Mouse (Mus musculus) forebrain, embryonic 10.5 days (tissue): Measurements from ENCODE around the gene Ttc27. TPM values are rescaled to one million over a fixed set of nuclear protein-coding genes. Genes with fewer than 3 reads are reported as not detected.

ENCODE experiments used
- DNase-seq: peaks from one replicate; pipeline ENCODE4 v3.0.0-alpha.2; 2017; ENCODE audit warnings: low spot score; ENCODE audit errors: extremely low spot score
- H3K27ac ChIP-seq: fragments of 300-500 bp; sonication (generic); 2 replicates; pipeline ENCODE4 v1.5.1; 2016; ENCODE audit warnings: mild to moderate bottlenecking
- H3K27me3 ChIP-seq: fragments of 300-500 bp; sonication (generic); 2 replicates; pipeline ENCODE4 v1.6.1; 2016; ENCODE audit warnings: mild to moderate bottlenecking; ENCODE audit not compliant: poor library complexity, severe bottlenecking
- H3K36me3 ChIP-seq: fragments of 300-500 bp; sonication (generic); replicated peaks from 2 replicates; pipeline ENCODE4 v1.6.1; 2016; ENCODE audit warnings: mild to moderate bottlenecking, moderate library complexity
- H3K4me1 ChIP-seq: fragments of 300-500 bp; sonication (generic); 2 replicates; pipeline ENCODE4 v1.6.1; 2016
- H3K4me3 ChIP-seq: fragments of 300-500 bp; sonication (generic); 2 replicates; pipeline ENCODE4 v1.5.1; 2016; ENCODE audit warnings: mild to moderate bottlenecking, moderate library complexity
- H3K9me3 ChIP-seq: fragments of 300-500 bp; sonication (generic); 2 replicates; pipeline ENCODE4 v1.6.1; 2016; ENCODE audit warnings: mild to moderate bottlenecking, moderate library complexity
- WGBS: fragments of 180-500 bp; shearing (Covaris S2); methylation state at CpG from one replicate; pipeline ENCODE4 v1.1.7; 2016; 5-methylcytosine and 5-hydroxymethylcytosine counted together
- polyA plus RNA-seq: library from polyadenylated mRNA; unstranded; fragments of >200 nt; fragmentation: Nextera tagmentation; extraction: Ambion mirVana; gene quantifications from 2 replicates; pipeline ENCODE4 v1.2.1, GENCODE M21; 2016

The Ttc27 gene
- polyA plus RNA-seq, 1 experiment from 2014 or later = 30.5 TPM

- Histone ChIP-seq H3K27me3 (no peaks in the 10 kb centered on the region), H3K9me3 (no peaks in the 10 kb centered on the region), H3K4me1 (peaks cover 22% of the 10 kb centered on the region), H3K4me3 (no peak overlapping the region), H3K36me3 (peaks cover 2% of the 10 kb centered on the region; the same call in 1 of the 2 replicates), H3K27ac (no peak overlapping the region)
- no peak for DNase-seq
- 92% methylated on average over 4 of the region's 4 CpGs for WGBS
Observed at GRCm38 (mm10) chr17:74772364-74772763, 54.8 kb downstream of the Ttc27 start.

GRCm38 (mm10) chr17:74773556-74773955 lies 56.0 kb downstream of the Ttc27 start:
- H3K36me3 ChIP-seq = peaks cover 2% of the 10 kb centered on the region; the same call in 1 of the 2 replicates
- H3K4me1 ChIP-seq = peaks cover 22% of the 10 kb centered on the region
- no peaks in the 10 kb centered on the region for H3K27me3 ChIP-seq
- H3K4me3 ChIP-seq = no peak overlapping the region
- H3K27ac ChIP-seq = no peak overlapping the region
- WGBS = 20% methylated on average over 5 of the region's 5 CpGs
- H3K9me3 ChIP-seq = no peaks in the 10 kb centered on the region
- no peak for DNase-seq

DNA sequence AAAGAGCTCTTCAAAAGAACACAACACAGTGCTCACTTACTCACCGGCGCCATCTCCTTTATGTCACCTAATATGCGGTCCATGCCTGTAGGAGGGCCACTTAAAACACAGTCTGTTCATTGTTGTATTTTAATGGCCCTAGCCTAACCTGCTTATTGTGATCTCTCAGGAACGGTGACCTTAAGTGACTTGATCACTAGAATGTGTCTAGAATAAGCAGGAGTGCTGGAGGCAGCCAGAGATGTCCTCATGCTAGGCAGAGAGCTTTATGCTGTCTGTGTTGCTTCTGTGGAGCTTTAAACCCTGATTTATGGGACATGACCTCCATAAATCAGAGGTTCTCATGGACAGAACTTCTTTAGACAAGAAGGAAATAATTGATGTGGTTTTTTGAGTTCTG lies 62.6 kb downstream of the Ttc27 start:
- Histone ChIP-seq H3K27ac (no peak overlapping the region), H3K36me3 (no peaks in the 10 kb centered on the region), H3K9me3 (no peaks in the 10 kb centered on the region), H3K4me3 (no peak overlapping the region), H3K27me3 (no peaks in the 10 kb centered on the region), H3K4me1 (0 out of 2 replicates have a peak, but pooled peaks cover 3% of the 10 kb centered on the region)
- WGBS = 79% methylated on average over 4 of the region's 4 CpGs
- no peak for DNase-seq

DNA sequence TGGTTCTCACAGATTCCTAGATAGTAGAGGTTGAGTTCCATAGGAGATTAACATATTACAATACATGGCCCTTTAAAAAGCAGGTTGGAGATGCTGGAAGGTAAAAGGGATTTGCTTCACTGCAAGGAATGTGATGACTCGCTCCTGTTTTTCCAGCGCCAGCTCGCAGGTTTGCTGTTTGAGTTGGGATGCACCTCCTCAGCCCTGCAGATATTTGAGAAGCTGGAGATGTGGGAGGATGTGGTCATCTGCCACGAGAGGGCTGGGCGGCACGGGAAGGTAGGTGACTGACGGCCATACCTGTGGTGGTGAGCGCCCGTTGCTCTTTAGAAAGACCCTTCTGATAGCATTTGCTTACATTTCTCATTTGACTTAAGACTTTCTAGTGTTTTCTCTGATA lies 63.1 kb downstream of the Ttc27 start:
- H3K9me3 ChIP-seq = no peaks in the 10 kb centered on the region
- no peak overlapping the region for H3K27ac ChIP-seq
- DNase-seq = no peak
- no peaks in the 10 kb centered on the region for H3K36me3 ChIP-seq
- no peaks in the 10 kb centered on the region for H3K27me3 ChIP-seq
- H3K4me3 ChIP-seq = no peak overlapping the region
- 92% methylated on average over 9 of the region's 9 CpGs for WGBS
- H3K4me1 ChIP-seq = 0 out of 2 replicates have a peak, but pooled peaks cover under 1% of the 10 kb centered on the region

DNA sequence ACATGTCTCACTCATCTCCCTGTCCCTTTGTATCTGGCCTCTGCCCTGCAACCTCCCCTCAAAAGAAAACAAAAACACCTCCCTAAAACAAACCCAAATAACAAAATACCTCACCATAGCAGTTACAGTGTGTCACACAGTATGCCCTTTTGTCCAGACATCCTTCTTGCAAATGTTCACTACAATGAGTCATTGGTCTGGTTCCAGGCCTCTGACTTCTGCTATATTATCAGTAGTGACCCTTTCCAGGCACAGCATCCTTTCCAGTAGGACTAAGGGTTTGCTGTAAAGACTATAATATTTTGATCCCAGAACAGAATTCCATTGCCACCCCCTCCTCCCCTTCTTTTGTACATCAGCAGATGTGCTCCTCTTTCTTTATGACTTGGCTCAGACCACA lies 64.4 kb downstream of the Ttc27 start:
- Histone ChIP-seq H3K4me3 (no peak overlapping the region), H3K27ac (no peak overlapping the region), H3K27me3 (no peaks in the 10 kb centered on the region), H3K36me3 (no peaks in the 10 kb centered on the region; the same call in 1 of the 2 replicates), H3K4me1 (no peaks in the 10 kb centered on the region), H3K9me3 (no peaks in the 10 kb centered on the region)
- no peak for DNase-seq

- no peaks in the 10 kb centered on the region for H3K27me3 ChIP-seq
- no peaks in the 10 kb centered on the region for H3K9me3 ChIP-seq
- no peak overlapping the region for H3K4me3 ChIP-seq
- no peak for DNase-seq
- H3K4me1 ChIP-seq = no peaks in the 10 kb centered on the region
- peaks cover 3% of the 10 kb centered on the region for H3K36me3 ChIP-seq
- no peak overlapping the region for H3K27ac ChIP-seq
- 89% methylated on average over 5 of the region's 5 CpGs for WGBS
Observed at GRCm38 (mm10) chr17:74785586-74785985, 68.1 kb downstream of the Ttc27 start.

GRCm38 (mm10) chr17:74786198-74786734 lies 68.7 kb downstream of the Ttc27 start:
- Histone ChIP-seq H3K4me3 (no peak overlapping the region), H3K9me3 (no peaks in the 10 kb centered on the region), H3K4me1 (no peaks in the 10 kb centered on the region), H3K27ac (no peak overlapping the region), H3K36me3 (peaks cover 3% of the 10 kb centered on the region), H3K27me3 (no peaks in the 10 kb centered on the region)
- no peak for DNase-seq
- WGBS = 90% methylated on average over 10 of the region's 10 CpGs

DNA sequence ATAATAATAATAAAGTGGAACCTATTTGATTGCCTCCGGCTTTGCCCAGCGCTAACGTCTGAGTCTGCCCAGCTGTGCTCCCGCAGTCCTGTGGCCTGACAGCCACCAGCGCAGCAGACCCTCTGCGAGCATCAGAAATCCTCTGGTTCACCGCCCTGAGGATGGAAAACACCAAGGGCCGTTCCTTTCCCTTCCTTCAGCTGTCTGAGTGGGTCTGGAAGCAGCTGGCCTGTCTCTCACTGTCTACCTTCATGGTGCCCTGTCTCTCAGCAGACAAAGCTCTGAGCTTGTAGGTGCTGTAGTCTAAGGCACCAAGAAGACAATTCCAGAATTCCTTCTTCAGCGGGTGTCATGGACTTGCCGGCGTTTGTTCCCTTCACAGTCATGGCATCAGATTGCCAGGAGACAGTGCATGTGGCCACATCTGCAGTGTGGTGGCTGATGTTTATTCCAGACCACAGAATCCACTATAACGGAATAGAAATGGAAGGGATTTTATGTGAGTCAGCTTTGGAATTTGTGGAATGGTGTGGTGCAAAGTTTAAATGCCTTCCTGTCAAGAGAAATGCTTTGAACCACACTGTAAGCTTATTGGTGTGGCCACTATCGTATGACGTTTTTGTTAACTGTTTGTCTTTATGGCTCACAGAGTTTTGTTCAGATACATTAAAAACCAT lies 78.6 kb downstream of the Ttc27 start:
- H3K4me3 ChIP-seq = no peak overlapping the region
- H3K27me3 ChIP-seq = no peaks in the 10 kb centered on the region
- H3K9me3 ChIP-seq = no peaks in the 10 kb centered on the region
- no peak for DNase-seq
- H3K27ac ChIP-seq = no peak overlapping the region
- 0 out of 2 replicates have a peak, but pooled peaks cover 5% of the 10 kb centered on the region for H3K4me1 ChIP-seq
- 93% methylated on average over 14 of the region's 14 CpGs for WGBS
- H3K36me3 ChIP-seq = no peaks in the 10 kb centered on the region

GRCm38 (mm10) chr17:74799865-74800264 lies 82.3 kb downstream of the Ttc27 start:
- Histone ChIP-seq H3K36me3 (0 out of 2 replicates have a peak, but pooled peaks cover 5% of the 10 kb centered on the region), H3K4me3 (no peak overlapping the region), H3K4me1 (0 out of 2 replicates have a peak, but pooled peaks cover 10% of the 10 kb centered on the region), H3K27me3 (no peaks in the 10 kb centered on the region), H3K9me3 (no peaks in the 10 kb centered on the region), H3K27ac (no peak overlapping the region)
- 94% methylated on average over 6 of the region's 6 CpGs for WGBS
- DNase-seq = no peak

- WGBS = 91% methylated on average over 4 of the region's 4 CpGs
- no peaks in the 10 kb centered on the region for H3K27me3 ChIP-seq
- no peak overlapping the region for H3K4me3 ChIP-seq
- H3K4me1 ChIP-seq = 0 out of 2 replicates have a peak, but pooled peaks cover 7% of the 10 kb centered on the region
- 0 out of 2 replicates have a peak, but pooled peaks cover 10% of the 10 kb centered on the region for H3K36me3 ChIP-seq
- DNase-seq = no peak
- H3K9me3 ChIP-seq = no peaks in the 10 kb centered on the region
- H3K27ac ChIP-seq = no peak overlapping the region
Observed at GRCm38 (mm10) chr17:74802765-74803164, 85.2 kb downstream of the Ttc27 start.

DNA sequence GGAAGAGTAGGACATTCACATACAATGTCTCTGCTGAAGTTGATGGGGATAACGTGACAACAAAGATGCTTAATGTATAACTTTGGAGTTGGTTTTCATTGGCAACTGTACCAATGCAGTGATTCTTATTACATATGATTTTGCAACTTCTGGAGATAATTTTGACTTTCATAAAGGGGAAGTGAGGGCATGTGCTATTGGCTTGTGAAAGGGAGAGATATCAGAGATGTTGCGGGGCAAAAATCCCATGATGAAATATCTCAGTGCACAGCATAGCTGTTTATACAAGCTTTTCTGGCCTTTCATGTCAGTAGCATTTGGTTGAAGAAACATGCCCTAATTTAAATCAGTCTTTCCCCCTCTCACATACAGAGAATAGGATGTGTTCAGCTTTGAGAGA lies 86.3 kb downstream of the Ttc27 start:
- no peaks in the 10 kb centered on the region for H3K27me3 ChIP-seq
- H3K4me3 ChIP-seq = no peak overlapping the region
- H3K36me3 ChIP-seq = 0 out of 2 replicates have a peak, but pooled peaks cover 10% of the 10 kb centered on the region
- H3K27ac ChIP-seq = no peak overlapping the region
- 0 out of 2 replicates have a peak, but pooled peaks cover 5% of the 10 kb centered on the region for H3K4me1 ChIP-seq
- DNase-seq = no peak
- WGBS = 96% methylated on average over 2 of the region's 2 CpGs
- H3K9me3 ChIP-seq = no peaks in the 10 kb centered on the region

DNA sequence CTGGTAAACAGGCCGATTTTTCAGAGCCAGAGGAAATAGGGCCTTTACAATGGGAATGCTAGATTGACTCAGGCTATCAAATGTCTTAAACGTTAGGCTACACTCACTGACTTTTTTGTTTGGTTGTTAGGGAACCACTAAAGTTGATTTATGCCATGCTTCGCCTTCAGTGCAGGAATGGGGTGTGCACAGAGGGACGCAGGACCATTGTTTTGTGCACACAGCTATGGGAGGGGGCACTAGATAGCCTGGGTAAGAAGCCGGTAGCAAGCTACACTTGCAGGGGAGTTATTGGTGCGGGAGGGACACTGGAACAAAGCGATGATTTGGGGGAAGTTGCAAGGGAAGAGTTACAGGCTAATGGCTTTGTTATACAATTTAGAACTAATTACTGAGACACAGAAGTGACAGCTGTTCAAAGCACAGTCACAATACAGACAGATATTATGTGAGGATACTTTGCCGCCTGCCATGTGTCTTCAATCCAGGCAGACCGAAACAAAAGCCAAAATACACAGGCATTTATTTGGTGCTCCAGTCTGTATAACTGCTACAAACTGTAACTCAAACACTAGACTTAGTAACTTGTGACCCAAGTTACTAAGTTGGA lies 86.9 kb downstream of the Ttc27 start:
- Histone ChIP-seq H3K36me3 (0 out of 2 replicates have a peak, but pooled peaks cover 10% of the 10 kb centered on the region), H3K27ac (no peak overlapping the region), H3K4me1 (0 out of 2 replicates have a peak, but pooled peaks cover 5% of the 10 kb centered on the region), H3K4me3 (no peak overlapping the region), H3K9me3 (no peaks in the 10 kb centered on the region), H3K27me3 (no peaks in the 10 kb centered on the region)
- 77% methylated on average over 9 of the region's 9 CpGs for WGBS
- no peak for DNase-seq
